Mouse (Mus musculus) lung, adult 2 months (tissue): ENCODE results near the gene Tstd3.

Source experiments
- CTCF ChIP-seq: fragments of 200-500 bp; IDR thresholded peaks from 2 replicates; pipeline ENCODE4 v1.5.1; 2011; ENCODE audit warnings: mild to moderate bottlenecking, low read length, control low read depth; ENCODE audit not compliant: insufficient read depth
- POLR2A ChIP-seq: fragments of 200-500 bp; IDR thresholded peaks from 2 replicates; pipeline ENCODE4 v1.6.1; 2011; ENCODE audit warnings: low read depth, mild to moderate bottlenecking, control low read depth, low read length, borderline replicate concordance; ENCODE audit errors: extremely low read depth

GRCm38 (mm10) chr4:21761416-21762160, 5.4 kb downstream of the Tstd3 start:
- TF ChIP-seq POLR2A (no peak), CTCF (no peak)
